Mouse (Mus musculus) kidney, postnatal 36 days (tissue): ENCODE data around the gene Cd27.
A peak's percentile ranks its signal among the peaks of the same experiment; 100 is the strongest.
"Not testable (repeated sequence)": the region's sequence is repeated elsewhere in the genome, so short reads cannot be mapped to it uniquely, and the experiment has no call there.

ENCODE experiments used
- DNase-seq, 2 experiments: peaks; one replicate each; pipeline ENCODE4 v3.0.0; 2021 to 2022; ENCODE audit warnings: mixed read lengths in 2 of 2

Gene Cd27

DNA sequence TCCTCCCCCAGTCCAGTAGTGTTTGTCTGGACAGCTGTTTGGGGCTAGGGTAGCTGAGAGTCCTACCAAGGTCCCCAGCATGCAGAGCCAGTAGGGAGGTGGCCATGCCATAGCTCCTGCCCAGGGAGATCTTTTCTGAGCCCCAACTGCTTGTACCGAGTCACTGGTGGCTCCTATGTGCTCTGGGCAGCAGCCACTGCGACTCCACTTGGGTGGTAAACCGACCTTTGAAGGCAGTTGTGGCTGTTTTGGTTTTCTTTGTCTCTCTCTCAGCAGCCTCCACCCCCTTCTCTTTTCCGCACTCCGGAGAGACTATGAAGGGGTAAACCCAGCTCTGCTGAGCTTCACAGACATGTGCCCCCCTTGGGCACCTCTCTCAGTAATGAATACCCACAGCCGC is at the start of gene Cd27:
Cd27 (minus strand) TSS at position 229 of the 400 bp plus-strand sequence.
- no peak for DNase-seq

DNA sequence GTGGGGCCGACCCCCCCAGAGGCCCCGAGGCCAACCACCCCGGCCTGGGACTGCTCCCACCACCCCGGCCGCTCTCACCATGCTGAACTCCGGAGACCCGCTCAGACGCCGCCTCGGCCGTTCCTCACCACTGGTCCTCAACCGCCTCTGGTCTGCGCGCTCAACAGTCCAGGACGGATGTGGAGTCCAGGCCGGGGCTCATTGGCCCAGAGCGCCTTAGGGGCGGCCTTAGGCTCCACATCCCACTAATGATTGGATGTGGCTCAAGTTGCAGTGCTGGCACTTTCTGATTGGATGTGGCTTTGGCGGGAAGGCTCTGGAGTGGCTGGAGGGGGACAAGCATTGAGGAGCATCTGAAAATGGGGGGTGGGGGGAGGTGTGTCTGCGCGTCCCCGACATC is 49.1 kb upstream of the Cd27 start, which contains the start of gene Tuba3a:
Tuba3a (minus strand) TSS at position 153 of the 400 bp plus-strand sequence.
- no peak for DNase-seq

DNA sequence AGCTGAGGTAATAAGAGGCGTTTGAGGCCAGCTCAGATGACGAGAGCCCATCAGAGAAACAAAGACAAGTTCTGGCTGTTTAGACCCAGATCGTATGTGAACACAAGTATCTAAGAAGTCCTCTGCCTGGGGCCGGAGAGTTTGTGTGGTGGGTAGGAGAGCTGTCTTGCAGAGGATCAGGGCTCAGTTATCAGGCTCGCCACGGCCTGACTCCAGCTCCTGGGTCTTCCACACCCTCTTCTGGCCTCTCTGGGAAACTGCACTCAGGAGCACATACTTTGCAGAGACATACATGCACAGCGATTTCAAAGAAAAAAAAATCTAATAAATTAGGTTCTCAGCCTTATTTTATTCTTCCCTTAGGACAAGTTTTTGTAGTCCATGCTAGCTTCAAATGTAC is 47.9 kb upstream of the Cd27 start:
- no peak for DNase-seq

DNA sequence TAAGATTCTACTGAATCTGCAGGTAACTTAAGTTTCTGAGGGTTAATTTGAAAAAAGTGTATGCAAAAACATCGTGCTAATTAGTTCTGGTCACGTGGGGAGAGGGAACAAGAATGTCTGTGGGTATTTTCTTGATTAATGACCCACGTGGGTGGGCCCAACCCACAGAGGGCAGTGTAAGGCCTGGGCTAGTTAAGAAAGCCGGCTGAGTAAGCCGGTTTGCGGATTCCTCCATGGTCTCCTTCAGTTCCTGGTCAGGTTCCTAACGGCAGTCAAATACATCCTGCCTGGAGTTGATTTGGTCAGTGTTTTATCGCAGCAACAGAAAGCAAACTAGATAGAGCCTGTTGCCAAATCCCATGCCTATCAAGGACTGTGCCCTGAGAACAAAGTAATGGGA is 47.4 kb upstream of the Cd27 start:
- DNase-seq = peak; percentile 43 to 49

DNA sequence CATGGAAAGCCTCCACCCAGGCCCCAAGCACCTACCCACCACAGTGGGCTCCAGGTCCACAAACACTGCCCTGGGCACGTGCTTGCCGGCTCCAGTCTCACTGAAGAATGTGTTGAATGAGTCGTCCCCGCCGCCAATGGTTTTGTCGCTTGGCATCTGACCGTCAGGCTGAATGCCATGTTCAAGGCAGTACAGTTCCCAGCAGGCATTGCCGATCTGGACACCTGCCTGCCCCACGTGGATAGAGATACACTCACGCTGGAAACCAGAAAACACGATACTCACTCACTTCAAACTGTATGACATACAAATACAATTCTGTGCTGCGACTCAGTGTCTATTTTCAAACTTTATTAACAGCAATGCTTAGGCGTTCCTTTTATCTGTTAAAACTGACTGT is 45.9 kb upstream of the Cd27 start:
- DNase-seq = not testable (repeated sequence)

DNA sequence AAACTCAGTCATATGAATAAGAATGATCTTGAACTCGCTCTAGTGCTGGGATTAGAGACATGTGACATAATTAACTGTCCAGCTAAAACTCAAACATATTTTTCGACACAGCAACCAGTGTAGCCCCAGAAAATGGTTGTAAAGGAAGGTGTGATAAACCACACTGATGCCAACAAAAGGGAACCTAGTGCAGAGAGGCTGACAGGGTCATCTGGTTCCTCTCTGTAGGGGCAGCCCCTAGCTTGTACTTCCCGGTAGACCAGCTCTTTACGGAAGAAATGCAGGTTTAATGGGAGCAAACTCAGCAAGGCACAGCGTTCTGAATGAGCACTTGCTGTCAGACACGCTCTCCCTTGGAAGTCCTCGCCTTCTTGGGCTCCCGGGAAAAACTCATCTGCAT is 42.9 kb upstream of the Cd27 start:
- no peak for DNase-seq

DNA sequence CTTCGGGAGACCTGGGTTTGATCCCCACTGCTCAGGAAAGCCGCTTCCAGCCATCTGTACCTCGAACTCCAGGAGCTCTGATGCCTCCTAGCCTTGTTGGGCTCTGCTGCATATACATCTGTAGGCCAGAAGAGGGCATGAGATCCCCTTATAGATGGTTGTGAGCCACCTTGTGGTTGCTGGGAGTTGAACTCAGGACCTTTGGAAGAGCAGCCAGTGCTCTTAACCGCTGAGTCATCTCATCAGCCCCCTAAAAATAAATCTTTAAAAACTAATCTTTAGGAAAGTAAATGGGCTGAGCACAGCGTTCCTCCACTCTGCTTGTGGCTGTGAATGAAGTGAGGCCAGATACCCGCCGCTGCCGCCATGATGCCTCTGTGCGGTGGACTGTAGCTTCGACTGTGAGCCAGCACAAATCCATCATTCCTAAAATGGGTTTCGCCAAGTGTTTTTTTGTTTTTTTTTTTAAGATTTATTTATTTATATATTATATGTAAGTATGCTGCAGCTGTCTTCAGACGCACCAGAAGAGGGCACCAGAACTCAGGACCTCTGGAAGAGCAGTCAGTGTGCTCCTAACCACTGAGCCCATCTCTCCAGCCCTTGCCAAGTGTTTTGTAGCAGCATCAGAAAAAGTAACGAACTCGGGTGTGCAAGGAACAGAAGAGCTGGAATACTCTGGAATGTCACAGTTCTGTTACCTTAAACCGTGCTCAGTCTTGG is 38.2 kb upstream of the Cd27 start:
- DNase-seq = peak; percentile 66 to 80

DNA sequence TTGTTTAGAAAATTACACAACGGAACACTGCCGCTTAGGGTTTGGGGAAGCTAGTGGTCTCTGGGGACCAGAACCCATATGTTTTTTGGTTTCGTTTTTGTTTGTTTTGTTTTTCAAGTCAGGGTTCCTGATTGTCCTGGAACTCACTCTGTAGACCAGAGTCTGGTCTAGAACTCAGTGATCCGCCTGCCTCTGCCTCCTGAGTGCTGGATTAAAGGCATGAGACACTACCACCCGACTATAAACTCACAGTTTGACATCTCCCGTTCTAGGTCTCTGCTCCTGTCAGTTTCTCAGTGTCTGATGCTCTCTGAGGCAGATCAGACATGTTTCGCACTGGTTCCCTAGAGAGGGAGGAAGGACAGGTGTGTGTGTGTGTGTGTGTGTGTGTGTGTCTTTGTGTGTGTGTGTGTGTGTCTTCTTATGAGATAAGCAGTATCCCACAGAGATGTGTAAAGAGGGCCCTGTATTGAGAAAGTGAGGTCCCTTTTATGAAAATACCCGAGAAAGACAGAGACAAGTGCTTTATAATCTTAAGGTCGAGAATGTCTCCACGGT is 35.5 kb upstream of the Cd27 start:
- DNase-seq = no peak

DNA sequence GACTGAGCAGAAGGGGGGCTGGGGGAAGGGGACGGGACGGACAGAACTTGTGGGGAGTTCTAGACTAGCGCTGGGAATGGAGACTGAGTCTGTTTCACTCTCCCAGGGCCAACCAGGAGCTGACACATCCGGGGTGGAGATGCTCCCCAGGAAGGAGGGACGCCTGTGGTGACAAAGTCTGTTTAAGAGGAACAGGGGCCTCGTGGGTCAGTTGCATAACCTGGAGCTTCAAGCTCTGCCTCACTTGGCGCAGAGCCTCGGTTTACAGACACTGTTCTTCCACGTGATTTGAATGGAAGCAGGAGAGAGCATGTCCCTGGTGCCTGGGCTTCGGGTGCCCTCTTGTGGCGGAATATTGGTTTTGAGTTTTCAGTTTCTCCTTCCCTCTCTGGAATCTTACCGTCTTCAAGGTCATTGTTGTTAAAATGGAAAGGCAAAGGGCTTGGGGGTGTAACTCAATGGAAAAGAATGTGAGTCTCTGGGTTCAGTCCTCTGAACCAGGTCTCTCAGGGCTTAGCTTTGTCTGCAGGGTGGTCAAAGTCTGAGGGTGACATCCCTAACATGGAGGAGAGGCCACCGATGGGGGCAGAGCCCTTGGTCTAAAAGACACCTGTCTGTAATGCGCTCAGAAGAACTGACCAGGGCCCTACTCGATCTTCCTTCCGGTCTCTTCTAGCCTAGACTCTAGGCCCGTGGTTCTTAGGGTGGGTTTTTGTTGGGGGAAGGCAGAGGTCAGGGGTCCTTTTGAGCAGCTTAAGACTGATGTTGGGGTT is 34.8 kb upstream of the Cd27 start:
- DNase-seq = peak; percentile 98

DNA sequence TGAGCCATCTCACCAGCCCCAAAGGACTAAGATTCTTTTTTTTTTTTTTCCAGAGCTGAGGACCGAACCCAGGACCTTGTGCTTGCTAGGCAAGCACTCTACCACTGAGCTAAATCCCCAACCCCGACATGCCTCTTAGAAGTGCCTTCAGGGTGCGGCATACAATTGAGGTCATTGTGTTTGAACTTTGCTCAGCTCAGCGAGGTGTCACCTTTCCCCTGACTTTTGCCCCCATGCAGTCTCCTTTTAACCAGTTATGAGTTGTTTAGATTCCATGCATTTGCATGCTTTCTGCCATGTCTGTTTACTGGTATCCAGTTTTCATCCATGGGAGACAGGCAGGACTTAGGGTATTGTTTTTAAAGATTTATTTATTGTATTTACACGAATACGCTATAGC is 32.0 kb upstream of the Cd27 start:
- no peak for DNase-seq

DNA sequence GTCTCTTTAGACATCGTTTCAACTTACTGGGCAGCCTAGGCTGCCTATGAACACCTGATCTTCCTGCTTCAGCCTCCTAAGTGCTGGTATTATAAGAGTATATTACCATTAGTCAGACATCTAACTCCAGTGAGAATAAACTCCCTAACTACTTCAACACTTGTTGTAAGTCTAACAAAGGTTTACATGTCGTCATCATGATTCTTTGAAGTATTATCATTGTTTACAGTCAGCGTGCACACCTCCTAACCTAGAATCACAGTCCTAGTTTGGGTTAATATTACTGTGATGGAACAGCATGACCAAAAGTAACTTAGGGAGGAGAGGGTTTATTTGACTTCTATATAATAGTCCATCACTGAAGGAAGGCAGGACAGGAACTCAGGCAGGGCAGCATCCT is 30.7 kb upstream of the Cd27 start:
- no peak for DNase-seq

DNA sequence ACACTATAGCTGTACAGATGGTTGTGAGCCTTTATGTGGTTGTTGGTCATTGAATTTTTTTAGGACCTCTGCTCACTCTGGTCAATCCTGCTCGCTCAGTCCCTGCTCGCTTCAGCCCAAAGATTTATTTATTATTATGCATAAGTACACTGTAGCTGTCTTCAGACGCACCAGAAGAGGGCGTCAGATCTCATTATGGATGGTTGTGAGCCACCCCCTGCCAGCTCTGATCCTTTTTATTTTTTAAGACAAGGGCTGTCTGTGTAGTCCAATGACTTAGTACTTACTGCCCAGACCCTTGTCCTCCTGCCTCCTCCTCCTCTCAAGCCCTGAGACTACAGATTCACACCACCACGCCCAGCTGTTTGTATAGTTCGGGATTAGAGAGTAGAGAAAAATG is 29.8 kb upstream of the Cd27 start:
- DNase-seq = not testable (repeated sequence)

DNA sequence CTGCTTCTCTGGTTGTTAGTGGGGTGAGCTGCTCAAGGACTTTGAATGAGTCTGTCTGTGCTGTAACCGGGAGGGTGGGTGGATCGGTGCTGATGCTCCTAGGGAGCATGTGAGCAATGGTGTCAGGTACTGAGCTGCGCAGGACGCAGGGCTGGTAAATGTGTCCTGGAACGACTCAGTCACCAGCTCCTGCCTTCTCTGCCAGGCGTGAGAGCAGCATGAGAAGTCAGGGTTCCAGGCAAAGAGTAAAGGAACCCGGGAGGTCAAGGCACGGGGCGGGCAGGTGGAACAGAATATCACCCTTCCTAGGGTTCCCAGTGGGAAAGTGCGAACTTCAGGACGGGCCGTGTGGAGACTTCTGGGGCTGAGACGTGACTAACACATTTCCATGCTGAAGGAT is 29.3 kb upstream of the Cd27 start:
- DNase-seq = no peak

DNA sequence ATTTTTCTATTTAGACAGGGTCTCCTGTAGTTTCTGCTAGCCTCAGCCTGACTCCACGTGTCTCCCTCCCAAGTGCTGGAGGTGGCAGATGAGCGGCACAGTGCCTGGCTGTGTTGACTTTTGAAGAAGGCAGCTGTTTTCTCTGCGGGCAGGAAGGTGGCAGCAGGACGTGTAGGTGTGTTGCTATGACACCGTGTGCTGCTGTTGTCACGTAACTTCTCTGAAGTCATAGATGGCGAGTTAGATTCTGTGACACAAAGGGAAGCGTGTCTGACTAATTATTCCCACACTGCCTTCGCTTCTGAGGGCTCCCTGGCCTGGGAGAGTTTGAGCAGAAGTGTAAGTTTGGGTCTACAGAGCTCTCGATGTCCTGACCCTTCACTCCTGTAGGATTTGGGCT is 28.4 kb upstream of the Cd27 start:
- DNase-seq = no peak

DNA sequence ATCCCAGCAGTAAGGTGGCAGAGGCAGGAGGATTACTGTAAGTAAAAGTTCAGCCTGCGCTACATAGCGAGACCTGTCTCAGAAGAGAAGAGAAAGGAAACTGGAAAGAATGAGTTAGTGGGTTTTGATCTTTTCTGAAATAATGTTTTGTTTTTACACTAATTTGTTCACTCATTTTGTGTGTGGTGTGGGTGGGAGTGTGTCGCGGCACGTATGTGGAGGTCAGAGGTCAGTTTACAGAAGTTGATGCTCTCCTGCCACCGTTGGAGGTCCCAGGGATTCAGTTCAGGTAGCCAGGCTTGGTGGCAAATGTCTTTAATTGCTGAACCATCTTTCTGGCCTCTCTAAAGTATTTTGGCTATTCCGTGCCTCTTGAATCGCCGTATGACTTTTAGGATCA is 27.4 kb upstream of the Cd27 start:
- no peak for DNase-seq

DNA sequence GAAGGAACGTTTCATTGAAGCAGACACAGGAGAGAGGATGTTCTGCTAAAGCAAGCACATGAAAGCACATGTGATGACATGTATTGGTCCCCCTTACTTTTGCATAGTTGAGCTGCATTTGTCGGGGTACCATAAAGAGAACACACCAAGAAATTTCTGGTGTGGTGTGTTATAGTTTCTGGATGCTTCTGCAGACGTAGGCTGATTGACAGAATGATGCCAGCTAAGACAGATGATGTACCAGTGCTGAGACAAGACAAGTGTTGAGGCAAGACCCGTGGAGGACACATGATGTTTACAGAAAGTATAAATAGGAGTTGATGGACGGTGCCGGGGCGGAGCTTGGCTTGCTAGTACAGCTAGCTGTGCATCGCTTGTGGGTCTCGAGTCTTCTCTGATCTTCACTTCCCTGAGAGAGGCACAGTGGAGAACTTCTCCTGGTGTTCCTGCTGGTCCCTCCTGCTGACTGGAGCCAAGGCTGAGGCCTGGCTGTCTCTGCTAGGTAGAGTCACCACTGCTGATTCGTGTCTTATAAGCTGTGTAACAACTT is 23.3 kb upstream of the Cd27 start:
- DNase-seq = no peak

DNA sequence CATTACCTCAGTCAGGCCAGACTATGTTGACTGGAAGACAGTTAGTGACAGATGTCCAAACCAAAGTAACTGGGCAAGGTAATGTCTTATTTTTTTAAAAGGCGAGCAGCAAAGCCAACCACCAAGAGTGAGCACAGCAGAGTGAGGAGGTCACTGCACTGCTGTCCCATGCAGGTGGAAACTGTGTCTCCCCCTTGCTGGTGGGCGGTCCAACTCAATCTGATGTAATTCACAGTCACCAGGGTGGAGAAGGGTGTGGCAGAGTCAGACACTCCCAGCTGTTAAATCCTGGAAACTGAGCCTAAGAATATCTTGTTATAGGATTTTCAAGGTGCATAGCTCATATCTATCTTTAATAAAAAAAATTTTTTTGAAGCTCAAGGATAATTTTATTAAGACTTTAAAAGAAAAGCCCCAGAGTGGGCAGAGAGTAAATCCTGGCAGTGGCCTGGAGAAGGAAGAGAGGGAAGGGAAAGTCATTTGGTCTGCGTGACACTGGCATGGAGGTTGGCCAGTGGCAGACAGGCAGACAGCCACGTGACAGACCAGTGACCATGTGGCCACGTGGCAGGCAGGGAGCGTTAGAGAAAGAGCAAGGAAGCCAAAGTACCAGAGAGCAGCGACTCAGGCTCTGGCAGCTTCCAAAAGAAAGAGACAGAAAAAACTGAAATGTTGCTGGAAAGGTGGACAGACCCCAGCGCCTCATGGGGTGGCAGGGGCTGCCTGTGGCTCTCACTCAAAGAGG is 19.6 kb upstream of the Cd27 start:
- peak; percentile 81 to 83 for DNase-seq

DNA sequence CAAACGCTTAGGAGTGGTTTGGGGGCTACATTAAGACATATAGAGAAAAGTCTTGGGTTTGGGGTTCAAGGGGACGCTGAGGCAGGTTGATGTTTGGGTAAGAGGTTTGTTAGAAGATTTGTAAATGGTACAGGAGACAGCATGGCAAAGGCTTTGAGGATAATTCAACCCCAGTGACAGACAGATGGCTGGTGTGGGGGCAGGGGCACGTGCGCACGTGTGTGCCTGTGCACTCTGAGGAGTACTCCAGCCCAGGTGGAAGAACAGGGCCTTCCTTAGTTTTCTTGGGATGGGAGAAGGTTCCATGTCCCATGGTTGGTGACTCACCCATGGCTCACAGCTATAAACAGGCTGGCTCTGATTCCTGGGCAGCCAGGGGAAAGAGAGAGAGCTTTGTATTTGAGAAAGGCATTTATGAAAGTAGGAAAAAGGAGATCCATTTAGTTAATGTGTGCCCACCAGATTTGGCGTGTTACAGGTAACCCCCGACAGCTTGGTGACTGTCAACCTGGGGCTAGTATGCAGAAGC is 18.8 kb upstream of the Cd27 start:
- no peak for DNase-seq

DNA sequence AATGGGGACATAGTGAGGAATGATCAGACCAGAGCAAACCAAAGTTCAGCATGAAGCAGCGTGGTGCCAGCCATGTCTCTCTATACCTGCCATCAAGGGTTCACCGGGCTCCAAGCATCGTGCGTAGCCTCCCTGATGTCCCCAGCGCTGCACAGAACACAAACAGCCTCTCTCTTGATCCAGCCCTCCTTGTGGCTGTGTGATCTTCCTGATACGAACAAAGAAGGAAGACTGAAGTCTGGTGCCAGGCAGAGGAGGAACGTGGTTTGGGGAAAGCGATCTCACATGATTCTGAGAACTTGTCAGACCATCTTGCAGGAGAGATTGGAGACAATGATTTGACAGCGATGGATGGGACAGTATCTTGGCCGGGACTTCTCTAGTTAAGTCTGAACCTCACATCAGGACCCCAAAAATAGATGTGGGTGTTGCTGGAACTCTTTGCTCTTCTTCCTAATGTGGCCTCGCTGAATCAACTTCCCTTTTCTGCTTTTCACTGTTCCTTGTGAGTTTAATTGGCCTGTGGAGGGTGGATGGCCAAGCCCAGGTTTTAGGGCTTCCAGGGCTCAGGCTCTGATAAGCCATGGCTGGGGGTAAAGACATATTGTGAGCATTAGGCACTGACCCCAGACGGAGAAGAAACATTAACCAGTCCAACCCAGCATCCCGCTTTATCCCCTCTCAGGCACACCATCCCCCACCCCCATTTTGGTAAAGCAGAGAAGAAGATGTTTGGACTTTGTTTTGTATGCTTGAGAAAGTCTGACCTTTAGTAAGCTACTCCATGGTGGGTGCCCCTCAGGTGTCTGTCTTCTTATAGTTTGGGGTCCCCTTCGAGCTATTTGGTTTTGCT is 17.3 kb upstream of the Cd27 start:
- peak; percentile 67 to 71 for DNase-seq

DNA sequence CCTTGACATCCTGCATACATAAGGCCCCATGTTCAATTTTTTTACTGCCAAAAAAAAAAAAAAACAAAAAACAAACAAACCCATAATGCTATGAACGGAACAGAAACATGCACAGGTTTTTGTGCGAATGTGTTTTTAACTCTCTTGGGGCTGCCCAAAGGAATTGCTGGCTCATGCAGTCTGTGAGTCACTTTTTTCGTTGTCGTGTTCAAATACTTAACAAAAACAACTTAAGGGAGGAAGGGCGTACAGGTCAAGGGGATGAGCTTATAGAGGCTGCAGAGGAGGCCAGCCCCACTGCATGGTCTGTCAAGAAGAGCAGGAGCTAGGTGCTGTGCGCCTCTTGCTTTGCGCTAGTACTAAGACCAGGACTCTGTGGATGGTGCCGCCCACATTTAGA is 15.9 kb upstream of the Cd27 start:
- DNase-seq = no peak

DNA sequence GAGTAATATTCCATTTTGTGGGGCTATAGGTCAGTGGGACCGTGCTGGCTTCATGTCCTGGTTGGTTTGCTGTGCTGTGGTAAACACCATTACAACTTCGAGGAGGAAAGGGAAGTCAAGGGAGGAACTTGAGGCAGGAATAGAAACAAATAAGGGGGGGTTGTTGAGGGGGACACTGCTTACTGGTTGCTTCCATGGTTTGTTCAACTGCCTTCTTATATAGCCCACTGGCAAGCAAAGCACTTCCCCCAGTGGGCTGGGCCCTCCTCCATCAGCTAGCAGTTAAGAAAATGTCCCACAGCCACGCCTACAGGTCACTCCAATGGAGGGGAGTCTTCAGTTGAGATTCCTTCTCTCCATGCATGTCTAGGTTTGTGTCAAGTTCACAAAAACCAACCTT is 15.5 kb upstream of the Cd27 start:
- DNase-seq = no peak

DNA sequence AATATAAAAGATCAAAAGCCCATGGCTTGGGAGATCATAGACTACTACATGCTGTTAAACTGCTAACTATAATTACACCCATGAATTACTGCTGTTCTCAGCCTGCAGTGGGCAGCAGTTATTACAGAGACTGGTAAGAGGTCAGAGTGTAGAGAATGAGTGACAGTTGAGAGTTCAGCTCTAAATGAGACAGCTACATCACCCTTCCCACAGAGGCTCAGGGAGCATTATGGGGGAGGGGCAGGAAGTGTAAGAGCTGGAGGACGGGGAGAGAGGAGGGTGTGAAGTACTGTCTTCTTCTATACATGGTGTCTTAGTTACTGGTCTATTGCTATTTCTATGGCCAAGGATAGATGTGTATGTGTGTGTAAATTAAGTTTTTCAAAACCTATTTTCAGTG is 7.7 kb upstream of the Cd27 start:
- no peak for DNase-seq
